Mouse (Mus musculus) neutrophil, adult 83 days (primary cell): ENCODE measurements around the gene Rusc1. TPM values are rescaled to one million over a fixed set of nuclear protein-coding genes. Genes with fewer than 3 reads are reported as not detected.

Experiments
- total RNA-seq, 2 experiments: library from RNA; stranded (reverse); gene quantifications; one replicate each; pipeline ENCODE4 v1.2.4; 2023

The Rusc1 gene
- total RNA-seq = 10 to 100 TPM; 19.9 to 21.7 TPM

GRCm38 (mm10) chr3:89093175-89093574, at the start of gene Rusc1:
Gene Rusc1 (minus strand): TSS chr3:89093311.

GRCm38 (mm10) chr3:89135958-89136357, 42.8 kb upstream of the Rusc1 start, which contains the start of gene Pklr:
Gene Pklr (plus strand): TSS chr3:89136142.

GRCm38 (mm10) chr3:89101812-89102494, 8.8 kb upstream of the Rusc1 start, which contains the start of gene Fdps:
Gene Fdps (minus strand): TSS chr3:89101959.

GRCm38 (mm10) chr3:89100811-89101210, 7.7 kb upstream of the Rusc1 start, which contains the start of gene Gm43738:
Gene Gm43738 (minus strand): TSS chr3:89101099.

Other genes starting within 250 kb of the Rusc1 start
- 1 to 10 TPM; 6.4 TPM for gene Msto1, start 179.3 kb downstream of the Rusc1 start, total RNA-seq
- 10 to 100 TPM; 37.4 to 45.5 TPM for gene Ash1l, start 142.7 kb downstream of the Rusc1 start, total RNA-seq
- gene Dap3, start 142.1 kb downstream of the Rusc1 start, total RNA-seq = 10 to 100 TPM; 62.3 to 64.7 TPM
- gene Gm43738, start 7.8 kb upstream of the Rusc1 start, total RNA-seq = not detected
- gene Fdps, start 8.6 kb upstream of the Rusc1 start, total RNA-seq = 10 to 100 TPM; 26.5 to 33.5 TPM
- 10 to 100 TPM; 14.9 to 33.6 TPM for gene Pklr, start 42.8 kb upstream of the Rusc1 start, total RNA-seq
- not detected for gene Hcn3, start 66.9 kb upstream of the Rusc1 start, total RNA-seq
- gene Clk2, start 71.5 kb upstream of the Rusc1 start, total RNA-seq = 10 to 100 TPM; 52.8 to 53.7 TPM
- gene Scamp3, start 84.2 kb upstream of the Rusc1 start, total RNA-seq = 10 to 100 TPM; 45.9 to 51.1 TPM
- 1 to 10 TPM; 4.8 to 7.0 TPM for gene Fam189b, start 89.8 kb upstream of the Rusc1 start, total RNA-seq
- 10 to 100 TPM; 59.9 to 64.3 TPM for gene Gba, start 109.6 kb upstream of the Rusc1 start, total RNA-seq
- 1 to 10 TPM in 1 of 2 experiments, under 1 TPM in 1; 0.68 to 1.4 TPM for gene Thbs3, start 121.9 kb upstream of the Rusc1 start, total RNA-seq
- 10 to 100 TPM; 44.5 to 57.2 TPM for gene Mtx1, start 133.8 kb upstream of the Rusc1 start, total RNA-seq
- not detected for gene Muc1, start 135.7 kb upstream of the Rusc1 start, total RNA-seq
- gene Krtcap2, start 152.7 kb upstream of the Rusc1 start, total RNA-seq = 10 to 100 TPM; 68.3 to 70.2 TPM
- under 1 TPM; 0.44 to 0.61 TPM for gene Trim46, start 153.0 kb upstream of the Rusc1 start, total RNA-seq
- 10 to 100 TPM; 42.5 to 56.9 TPM for gene Dpm3, start 166.0 kb upstream of the Rusc1 start, total RNA-seq
- 10 to 100 TPM; 24.1 to 29.6 TPM for gene Slc50a1, start 177.3 kb upstream of the Rusc1 start, total RNA-seq
- gene Efna1, start 187.8 kb upstream of the Rusc1 start, total RNA-seq = not detected
- gene Efna3, start 229.7 kb upstream of the Rusc1 start, total RNA-seq = not detected
- not detected for gene Efna4, start 244.7 kb upstream of the Rusc1 start, total RNA-seq